ENCODE assay signal across 17 mouse cellular contexts in genomic region chr9:46469521-46469920, GRCm38 (mm10).
DNase-seq lines count a peak whose midpoint lies in the region; ATAC-seq and TF ChIP-seq lines count a peak whose summit lies in the region.
"Had no signal": no experiment of that assay in that cellular context is flagged by ENCODE, and none has a peak within 500 bp of the region (broad histone marks: within the 10 kb centered on the region; RNA-seq: fewer than 3 reads in every experiment).

No protein-coding gene starts in this region.

- DNase-seq in cerebellum, adult 11-12 months: peak; percentile 71
- peak; percentile 46 for DNase-seq in cerebellum, adult 8-10 months
- DNase-seq in kidney, adult 11 months: peak; percentile 88
- DNase-seq in kidney, postnatal 0 days (ENCODE audit: low spot score): peak; percentile 73
- DNase-seq in T-cell, adult 2 months (ENCODE audit: low spot score): no peak
- no peak for DNase-seq in thymus, postnatal 0 days (ENCODE audit: low spot score)
- no peak for DNase-seq in adrenal gland, postnatal 10 days
- DNase-seq: liver; lung, adult 2 months; lung, postnatal 4 days; thymus, adult 18-20 months had no signal

- no peaks in the 10 kb centered on the region for H3K36me3 ChIP-seq in kidney, postnatal 0 days (ENCODE audit: insufficient read depth, low read length)
- H3K36me3 ChIP-seq: embryonic facial prominence, embryonic 15.5 days; forebrain, embryonic 10.5 days; hindbrain, embryonic 12.5 days; intestine, embryonic 15.5 days had no signal

- no peak overlapping the region for H3K4me2 ChIP-seq in kidney, postnatal 0 days (ENCODE audit: low read length)
- H3K4me2 ChIP-seq: embryonic facial prominence, embryonic 15.5 days; hindbrain, embryonic 12.5 days; intestine, embryonic 15.5 days; midbrain, embryonic 11.5 days had no signal

- 50% methylated on average over 7 of the region's 7 CpGs for WGBS in kidney, postnatal 0 days

- no peak overlapping the region for H3K9ac ChIP-seq in kidney, postnatal 0 days (ENCODE audit: low read depth, low read length)
- H3K9ac ChIP-seq: embryonic facial prominence, embryonic 15.5 days; hindbrain, embryonic 12.5 days; intestine, embryonic 15.5 days had no signal

- no peak for ATAC-seq in cerebellum, adult (ENCODE audit: insufficient number of reproducible peaks, low FRiP score, low TSS enrichment)
- peak; percentile 80 for ATAC-seq in kidney, postnatal 0 days (replicated peaks; ENCODE audit: low FRiP score, low read depth)
- ATAC-seq: intestine, embryonic 15.5 days had no signal

- no peaks in the 10 kb centered on the region for H3K9me3 ChIP-seq in kidney, postnatal 0 days (replicated peaks; ENCODE audit: low read length)
- H3K9me3 ChIP-seq: embryonic facial prominence, embryonic 15.5 days; hindbrain, embryonic 12.5 days; intestine, embryonic 15.5 days had no signal

- no peak overlapping the region for H3K4me3 ChIP-seq in kidney, postnatal 0 days (replicated peaks; ENCODE audit: low read depth, low read length)
- H3K4me3 ChIP-seq: embryonic facial prominence, embryonic 15.5 days; forebrain, embryonic 10.5 days; hindbrain, embryonic 12.5 days; intestine, embryonic 15.5 days had no signal

- peak overlapping the region; percentile 7; the same call in 1 of the 2 replicates for H3K27ac ChIP-seq in kidney, postnatal 0 days
- H3K27ac ChIP-seq: embryonic facial prominence, embryonic 15.5 days; forebrain, embryonic 10.5 days; hindbrain, embryonic 12.5 days; intestine, embryonic 15.5 days had no signal

- no peak for TF ChIP-seq CTCF in kidney, postnatal 0 days (IDR thresholded peaks at IDR 0.05; ENCODE audit: low read depth)

- H3K27me3 ChIP-seq in kidney, postnatal 0 days (ENCODE audit: insufficient read depth, low read length): no peaks in the 10 kb centered on the region
- H3K27me3 ChIP-seq: embryonic facial prominence, embryonic 15.5 days; intestine, embryonic 15.5 days had no signal

- H3K4me1 ChIP-seq in kidney, postnatal 0 days (replicated peaks; ENCODE audit: insufficient read depth, low read length): no peaks in the 10 kb centered on the region
- H3K4me1 ChIP-seq: intestine, embryonic 15.5 days had no signal

Comparison
In these comparisons a context has a peak if more than half of its experiments do, and no peak if none do; other contexts are left out.
1. DNase-seq: peak in cerebellum, adult 11-12 months (single experiment), cerebellum, adult 8-10 months (single experiment), kidney, adult 11 months (single experiment) and kidney, postnatal 0 days (single experiment); none in T-cell, adult 2 months (single experiment), thymus, postnatal 0 days (single experiment) and adrenal gland, postnatal 10 days (single experiment).